Mouse (Mus musculus) kidney, postnatal 0 days (tissue): ENCODE data around the gene Fbxl20. TPM values are rescaled to one million over a fixed set of nuclear protein-coding genes. Genes with fewer than 3 reads are reported as not detected.

Experiments
- ATAC-seq: fragments of 200-750 bp; cut with Nextera tagmentation; replicated peaks from 2 replicates; pipeline ENCODE4 v1.8.0; 2017; ENCODE audit warnings: low read depth, moderate number of reproducible peaks, moderate TSS enrichment, moderate library complexity; ENCODE audit not compliant: low FRiP score
- DNase-seq: peaks from one replicate; pipeline ENCODE4 v3.0.0-alpha.2; 2016; ENCODE audit warnings: low spot score
- H3K27ac ChIP-seq: fragments of 300-500 bp; sonication (generic); 2 replicates; pipeline ENCODE4 v1.5.1; 2014; ENCODE audit warnings: mild to moderate bottlenecking
- H3K27me3 ChIP-seq: fragments of 300-500 bp; sonication (generic); 2 replicates; pipeline ENCODE4 v1.6.1; 2014; ENCODE audit warnings: low read length, mixed read lengths; ENCODE audit not compliant: insufficient read depth
- H3K36me3 ChIP-seq: fragments of 300-500 bp; sonication (generic); 2 replicates; pipeline ENCODE4 v1.6.1; 2014; ENCODE audit warnings: low read length, mixed read lengths; ENCODE audit not compliant: insufficient read depth
- H3K4me1 ChIP-seq: fragments of 300-500 bp; sonication (generic); replicated peaks from 2 replicates; pipeline ENCODE4 v1.6.1; 2014; ENCODE audit warnings: antibody characterized with exemption, low read length, mixed read lengths; ENCODE audit not compliant: insufficient read depth
- H3K4me2 ChIP-seq: fragments of 300-500 bp; sonication (generic); 2 replicates; pipeline ENCODE4 v1.6.1; 2014; ENCODE audit warnings: mild to moderate bottlenecking, low read length, moderate library complexity, mixed read lengths
- H3K4me3 ChIP-seq: fragments of 300-500 bp; sonication (generic); replicated peaks from 2 replicates; pipeline ENCODE4 v1.5.1; 2014; ENCODE audit warnings: low read depth, low read length
- H3K9ac ChIP-seq: fragments of 300-500 bp; sonication (generic); 2 replicates; pipeline ENCODE4 v1.6.1; 2014; ENCODE audit warnings: low read depth, low read length
- H3K9me3 ChIP-seq: fragments of 300-500 bp; sonication (generic); replicated peaks from 2 replicates; pipeline ENCODE4 v1.6.1; 2016; ENCODE audit warnings: low read length, inconsistent platforms, mixed read lengths
- CTCF ChIP-seq: IDR thresholded peaks from 2 replicates; pipeline ENCODE4 v1.5.1; 2016; ENCODE audit warnings: antibody characterized with exemption, low read depth, mild to moderate bottlenecking, moderate library complexity
- whole genome bisulfite sequencing: fragments of 180-500 bp; shearing (Covaris S2); extraction: QIAGEN DNeasy Blood & Tissue Kit; methylation state at CpG from one replicate; pipeline ENCODE4 v1.1.7; 2014; 5-methylcytosine and 5-hydroxymethylcytosine counted together
- polyA plus RNA-seq: library from polyadenylated mRNA; unstranded; fragments of >200 nt; fragmentation: Nextera tagmentation; extraction: Ambion mirVana; gene quantifications from 2 replicates; pipeline ENCODE4 v1.2.1, GENCODE M21; 2015

The Fbxl20 gene
- polyA plus RNA-seq, 1 experiment from 2014 or later = 16.5 TPM

DNA sequence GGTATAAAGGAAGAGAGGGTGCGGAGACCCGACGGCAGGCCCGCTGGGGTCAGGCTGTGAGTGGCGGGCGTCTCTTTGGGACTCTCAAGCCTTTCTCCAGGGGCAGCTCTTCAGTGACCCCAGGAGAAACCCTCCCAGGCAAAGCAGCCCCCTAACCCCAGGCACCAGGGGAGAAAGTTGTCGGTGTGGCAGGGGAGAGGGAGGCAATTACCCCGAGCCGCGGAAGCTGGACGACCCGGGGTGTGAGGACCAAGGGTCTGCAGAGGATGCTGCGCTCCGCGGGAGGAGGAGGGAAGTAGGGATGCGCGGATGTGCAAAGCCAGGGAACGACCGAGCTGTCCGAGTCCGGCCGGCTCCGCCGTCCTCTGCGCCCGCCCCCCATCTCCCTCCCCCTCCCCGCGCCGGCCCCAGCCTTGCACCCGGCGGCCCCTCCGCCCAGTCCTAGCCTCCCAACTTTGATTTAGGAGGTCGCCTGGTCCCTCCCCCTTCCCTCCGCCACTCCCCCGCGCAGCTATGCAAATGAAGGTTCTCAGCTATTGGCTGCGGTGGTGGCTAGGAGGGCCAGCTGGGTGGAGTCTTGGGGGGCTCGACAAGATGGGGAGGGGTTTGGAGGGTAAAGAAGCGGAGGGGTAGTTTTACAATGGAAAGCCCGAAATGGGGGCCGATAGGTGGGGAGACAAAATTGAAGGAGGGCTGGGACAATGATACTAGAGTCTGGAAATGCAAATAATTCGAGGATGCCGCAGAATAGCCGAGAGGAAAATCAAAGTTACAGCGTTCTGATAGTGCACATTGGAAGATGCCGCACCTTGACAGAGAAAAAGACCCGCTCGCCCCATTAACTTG is 97.0 kb downstream of the Fbxl20 start, which contains the start of gene Stac2:
Stac2 (minus strand) TSS at position 474 of the 846 bp plus-strand sequence.
- H3K27me3 ChIP-seq = peaks cover 14% of the 10 kb centered on the region
- H3K9ac ChIP-seq = peak within 1 kb of the TSS; percentile 50

DNA sequence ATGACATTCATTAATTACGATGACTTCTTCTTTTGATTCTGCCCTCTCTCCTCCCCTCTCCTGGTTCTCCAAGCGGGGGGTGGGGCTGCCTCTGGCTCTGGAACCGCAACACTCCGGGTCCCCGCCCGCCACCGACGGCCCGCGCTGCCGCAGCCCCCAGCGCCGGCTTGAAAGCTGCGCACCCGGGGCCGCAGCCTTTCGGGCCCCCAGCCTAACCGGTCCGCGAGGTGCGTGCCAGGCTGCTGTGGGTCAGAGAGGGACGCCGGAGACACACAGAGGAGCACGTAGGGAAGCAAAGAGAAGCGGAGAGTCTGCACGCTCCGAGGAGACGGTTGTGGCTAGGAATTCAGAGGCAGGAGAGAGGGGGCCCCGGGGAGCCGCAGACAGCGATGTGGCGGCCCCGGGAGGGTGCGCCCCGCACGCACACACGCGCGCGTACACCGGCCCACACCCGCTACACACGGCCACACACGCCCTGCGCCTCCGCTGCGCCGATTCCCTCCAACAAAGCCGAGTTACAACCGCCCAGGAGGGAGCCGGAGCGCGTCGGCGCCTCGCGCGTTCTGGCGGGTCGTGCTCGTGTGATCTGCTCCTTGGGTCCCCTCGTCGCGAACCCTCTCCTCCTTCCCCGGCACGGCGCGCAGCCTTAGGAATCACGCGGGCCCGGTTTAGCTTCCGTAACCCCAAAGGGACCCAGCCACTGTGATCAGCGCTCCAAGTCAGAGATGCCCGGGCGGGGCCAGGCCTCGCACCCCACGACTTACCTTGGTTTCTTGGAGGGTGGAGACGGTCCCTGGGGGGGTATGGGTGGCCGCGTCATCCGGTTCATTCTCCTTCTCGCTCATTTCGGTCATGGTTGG is 97.8 kb downstream of the Fbxl20 start:
- DNase-seq (no peak), ATAC-seq (0 out of 2 replicates have a peak, but pooled peaks have one; percentile 9)
- Histone ChIP-seq H3K4me1 (peaks cover 11% of the 10 kb centered on the region), H3K27me3 (peaks cover 14% of the 10 kb centered on the region), H3K4me3 (peak overlapping the region; percentile 44), H3K4me2 (peak overlapping the region; percentile 81), H3K36me3 (no peaks in the 10 kb centered on the region), H3K9ac (peak overlapping the region; percentile 50), H3K9me3 (no peaks in the 10 kb centered on the region), H3K27ac (0 out of 2 replicates have a peak overlapping the region, but pooled peaks have one; percentile 2)
- under 1% methylated on average over 80 of the region's 83 CpGs for WGBS
- TF ChIP-seq CTCF = no peak

More for the DNA sequence above, 97.0 kb downstream of the Fbxl20 start, which contains the start of gene Stac2:
- DNase-seq (peak; percentile 94), ATAC-seq (peak; percentile 79)
- no peak for TF ChIP-seq CTCF
- peaks cover 11% of the 10 kb centered on the region for H3K4me1 ChIP-seq
- 0 out of 2 replicates have a peak within 1 kb of the TSS, but pooled peaks have one; percentile 2 for H3K27ac ChIP-seq
- no peaks in the 10 kb centered on the region for H3K9me3 ChIP-seq
- H3K36me3 ChIP-seq = no peaks in the 10 kb centered on the region
- peak within 1 kb of the TSS; percentile 81 for H3K4me2 ChIP-seq
- peak within 1 kb of the TSS; percentile 44 for H3K4me3 ChIP-seq
- 1% methylated on average over 43 of the region's 48 CpGs for WGBS

DNA sequence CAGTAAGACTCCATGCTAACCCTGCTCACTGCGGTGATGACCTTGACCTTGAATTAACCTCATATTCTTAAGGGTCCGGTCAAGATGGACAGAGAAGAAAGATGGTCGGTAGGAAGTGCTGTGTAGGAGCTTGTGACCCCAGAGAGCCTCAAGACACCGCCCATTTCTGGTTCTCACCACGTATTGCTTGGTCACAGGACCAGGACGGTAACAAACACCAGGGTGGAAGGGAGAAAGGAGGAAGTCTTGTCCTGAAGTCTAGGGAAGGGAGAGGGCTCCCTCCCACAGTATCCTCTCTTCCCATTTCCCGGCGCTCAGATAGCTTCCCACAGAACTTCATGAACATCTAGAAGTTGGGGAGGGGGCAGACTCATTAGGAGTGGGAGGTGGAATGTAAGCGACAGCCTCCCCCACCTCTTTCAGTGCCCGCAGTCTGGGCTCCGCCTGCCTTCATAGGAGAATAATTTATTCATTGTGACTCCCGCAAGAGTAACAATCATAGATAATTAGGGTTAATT is 98.5 kb downstream of the Fbxl20 start:
- Histone ChIP-seq H3K27ac (no peak overlapping the region), H3K9me3 (no peaks in the 10 kb centered on the region), H3K4me1 (peaks cover 11% of the 10 kb centered on the region), H3K4me2 (peak overlapping the region; percentile 81), H3K4me3 (peak overlapping the region; percentile 44), H3K9ac (no peak overlapping the region), H3K36me3 (no peaks in the 10 kb centered on the region), H3K27me3 (peaks cover 14% of the 10 kb centered on the region)
- no peak for TF ChIP-seq CTCF
- DNase-seq (peak; percentile 65), ATAC-seq (no peak)
- 10% methylated on average over 12 of the region's 12 CpGs for WGBS

DNA sequence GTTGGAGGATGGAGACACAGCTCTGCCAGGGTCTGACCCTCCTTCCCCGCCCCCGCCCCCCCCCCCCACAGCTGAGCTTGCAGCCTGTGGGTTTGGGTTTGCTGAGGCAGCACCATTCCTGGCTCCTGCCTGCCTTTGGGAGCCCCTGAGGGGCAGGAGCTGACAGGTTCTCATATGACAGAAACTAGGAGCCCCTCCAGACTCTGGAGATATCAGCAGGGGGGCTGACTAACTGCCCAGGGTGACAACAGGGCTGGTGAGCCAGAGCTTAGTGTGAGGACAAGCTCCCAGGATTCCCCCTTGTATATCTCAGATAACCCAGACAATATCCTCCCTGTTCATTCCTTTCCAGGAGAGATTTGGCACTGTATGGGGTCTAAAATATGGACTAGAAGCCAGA is 99.3 kb downstream of the Fbxl20 start:
- no peak for TF ChIP-seq CTCF
- Histone ChIP-seq H3K4me3 (no peak overlapping the region), H3K27ac (no peak overlapping the region), H3K9me3 (no peaks in the 10 kb centered on the region), H3K9ac (no peak overlapping the region), H3K27me3 (peaks cover 14% of the 10 kb centered on the region), H3K36me3 (no peaks in the 10 kb centered on the region), H3K4me1 (peaks cover 11% of the 10 kb centered on the region), H3K4me2 (no peak overlapping the region)
- ATAC-seq = no peak
- no peak for DNase-seq
- WGBS = 21% methylated on average over 2 of the region's 2 CpGs

DNA sequence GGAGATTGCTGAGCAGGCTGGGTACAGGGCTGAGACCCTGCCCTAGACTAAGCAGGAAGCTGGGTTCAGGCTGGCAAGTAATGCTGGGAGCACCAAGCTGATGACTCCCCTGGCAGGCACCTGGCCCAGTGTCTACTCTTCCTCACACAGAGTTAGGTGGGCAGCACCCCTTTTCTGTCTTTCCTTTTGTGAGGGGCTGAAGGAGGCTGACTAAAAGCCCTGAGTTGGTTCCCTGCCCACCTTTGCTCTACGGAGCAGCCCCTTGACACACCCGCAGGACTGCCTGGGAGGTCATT is 99.7 kb downstream of the Fbxl20 start:
- no peaks in the 10 kb centered on the region for H3K36me3 ChIP-seq
- no peaks in the 10 kb centered on the region for H3K9me3 ChIP-seq
- DNase-seq (no peak), ATAC-seq (no peak)
- WGBS = 21% methylated on average over 2 of the region's 2 CpGs
- H3K4me1 ChIP-seq = peaks cover 11% of the 10 kb centered on the region
- H3K27me3 ChIP-seq = peaks cover 14% of the 10 kb centered on the region
- no peak overlapping the region for H3K4me3 ChIP-seq
- H3K9ac ChIP-seq = no peak overlapping the region
- no peak overlapping the region for H3K4me2 ChIP-seq
- no peak for TF ChIP-seq CTCF
- no peak overlapping the region for H3K27ac ChIP-seq
